Mouse (Mus musculus): Measurements from ENCODE around the gene Ago3. TPM values are rescaled to one million over a fixed set of nuclear protein-coding genes. Genes with fewer than 3 reads are reported as not detected.

Gene Ago3
- total RNA-seq (2021): 1 to 10 TPM; 7.9 to 8.0 TPM
- long read RNA-seq, experiment 1, full-length matches to known transcripts: 1 of 2 reads
- long read RNA-seq, experiment 1, partial matches to known transcripts: 1 of 2 reads
- long read RNA-seq, experiment 1, other reads (novel, unspliced or antisense): 0 of 2 reads
- long read RNA-seq, experiment 2, full-length matches to known transcripts: 1 of 2 reads
- long read RNA-seq, experiment 2, partial matches to known transcripts: 0 of 2 reads
- long read RNA-seq, experiment 2, other reads (novel, unspliced or antisense): 1 of 2 reads

- peak; percentile 91 to 94 for DNase-seq
- intact Hi-C loops (cut with DNase I): no loop called here
Measured at GRCm38 (mm10) chr4:126429347-126430079, at the start of gene Ago3. Ago3 (minus strand) TSS chr4:126429556.

- no peak for DNase-seq
Measured at GRCm38 (mm10) chr4:126473031-126473430, 43.7 kb upstream of the Ago3 start.

GRCm38 (mm10) chr4:126469334-126469733 lies 40.0 kb upstream of the Ago3 start:
- no peak for DNase-seq
- intact Hi-C loops (cut with DNase I): no loop called here

More at GRCm38 (mm10) chr4:126473031-126473430, 43.7 kb upstream of the Ago3 start:
- intact Hi-C loops (cut with DNase I): no loop called here

GRCm38 (mm10) chr4:126468925-126469324 lies 39.6 kb upstream of the Ago3 start:
- intact Hi-C loops (cut with DNase I): no loop called here
- no peak for DNase-seq

GRCm38 (mm10) chr4:126468285-126468901 lies 39.0 kb upstream of the Ago3 start, which contains the start of gene Ago1:
Ago1 (minus strand) TSS chr4:126468583.
- peak; percentile 90 to 95 for DNase-seq
- intact Hi-C loops (cut with DNase I): no loop called here

GRCm38 (mm10) chr4:126467721-126468284 lies 38.4 kb upstream of the Ago3 start:
- intact Hi-C loops (cut with DNase I): no loop called here
- peak in 1 of 2 experiments; percentile 24 for DNase-seq

GRCm38 (mm10) chr4:126466251-126466750 lies 36.9 kb upstream of the Ago3 start:
- intact Hi-C loops (cut with DNase I): no loop called here
- no peak for DNase-seq

- DNase-seq: no peak
- intact Hi-C loops (cut with DNase I): no loop called here
Measured at GRCm38 (mm10) chr4:126465843-126466242, 36.5 kb upstream of the Ago3 start.

GRCm38 (mm10) chr4:126464892-126465235 lies 35.5 kb upstream of the Ago3 start:
- DNase-seq: no peak
- intact Hi-C loops (cut with DNase I): no loop called here

GRCm38 (mm10) chr4:126464189-126464891 lies 35.0 kb upstream of the Ago3 start:
- DNase-seq: no peak
- intact Hi-C loops (cut with DNase I): no loop called here

GRCm38 (mm10) chr4:126455441-126455840 lies 26.1 kb upstream of the Ago3 start:
- no peak for DNase-seq
- intact Hi-C loops (cut with DNase I): no loop called here

- intact Hi-C loops (cut with DNase I): no loop called here
- DNase-seq: no peak
Measured at GRCm38 (mm10) chr4:126454547-126455254, 25.3 kb upstream of the Ago3 start.

- intact Hi-C loops (cut with DNase I): no loop called here
- no peak for DNase-seq
Measured at GRCm38 (mm10) chr4:126450268-126450667, 20.9 kb upstream of the Ago3 start.

GRCm38 (mm10) chr4:126447126-126447525 lies 17.8 kb upstream of the Ago3 start:
- intact Hi-C loops (cut with DNase I): no loop called here
- DNase-seq: no peak

GRCm38 (mm10) chr4:126444528-126444927 lies 15.2 kb upstream of the Ago3 start:
- DNase-seq: no peak
- intact Hi-C loops (cut with DNase I): no loop called here

- DNase-seq: no peak
- intact Hi-C loops (cut with DNase I): no loop called here
Measured at GRCm38 (mm10) chr4:126438261-126438660, 8.9 kb upstream of the Ago3 start.

- no peak for DNase-seq
- intact Hi-C loops (cut with DNase I): no loop called here
Measured at GRCm38 (mm10) chr4:126436268-126436667, 6.9 kb upstream of the Ago3 start.

GRCm38 (mm10) chr4:126434094-126434493 lies 4.7 kb upstream of the Ago3 start:
- intact Hi-C loops (cut with DNase I): no loop called here
- DNase-seq: no peak

GRCm38 (mm10) chr4:126433175-126433574 lies 3.8 kb upstream of the Ago3 start:
- no peak for DNase-seq
- intact Hi-C loops (cut with DNase I): no loop called here

- no peak for DNase-seq
- intact Hi-C loops (cut with DNase I): no loop called here
Measured at GRCm38 (mm10) chr4:126431746-126432145, 2.4 kb upstream of the Ago3 start.

All from gastrocnemius, postnatal 36 days (tissue).